Mouse (Mus musculus) gonadal fat pad, adult 2 months (tissue): ENCODE data around the gene Zfp839. TPM values are rescaled to one million over a fixed set of nuclear protein-coding genes. Genes with fewer than 3 reads are reported as not detected.

Experiments
- DNase-seq: peaks from one replicate; pipeline ENCODE4 v3.0.0-alpha.2; 2012; ENCODE audit warnings: low read depth
- polyA plus RNA-seq: library from polyadenylated mRNA; depleted of rRNA; stranded (reverse); fragments of >200 nt; gene quantifications from 2 replicates; pipeline ENCODE4 v1.2.3, GENCODE M21; 2012; rRNA removed

Gene Zfp839
- polyA plus RNA-seq, 1 experiment = 7.0 TPM

DNA sequence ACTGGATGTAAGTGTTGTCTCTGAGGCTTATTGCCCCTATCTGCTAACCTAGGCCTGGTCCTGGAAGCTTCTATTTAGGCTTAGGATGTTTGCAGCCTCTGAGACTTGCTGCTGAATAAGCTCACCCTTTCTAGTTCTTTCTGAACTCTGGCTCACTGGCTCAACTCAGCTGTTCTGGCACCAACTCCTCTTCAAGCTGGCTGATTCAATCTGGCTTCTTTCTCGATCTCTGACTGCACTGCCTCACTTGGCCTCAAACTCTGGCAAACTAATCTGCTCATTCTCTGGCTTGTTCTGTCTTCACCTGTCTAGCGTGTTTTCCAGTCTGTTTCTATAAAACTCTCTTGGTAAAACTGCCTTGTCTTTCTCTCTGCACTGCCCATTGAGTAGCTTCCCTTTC, 25.3 kb downstream of the Zfp839 start:
- no peak for DNase-seq

DNA sequence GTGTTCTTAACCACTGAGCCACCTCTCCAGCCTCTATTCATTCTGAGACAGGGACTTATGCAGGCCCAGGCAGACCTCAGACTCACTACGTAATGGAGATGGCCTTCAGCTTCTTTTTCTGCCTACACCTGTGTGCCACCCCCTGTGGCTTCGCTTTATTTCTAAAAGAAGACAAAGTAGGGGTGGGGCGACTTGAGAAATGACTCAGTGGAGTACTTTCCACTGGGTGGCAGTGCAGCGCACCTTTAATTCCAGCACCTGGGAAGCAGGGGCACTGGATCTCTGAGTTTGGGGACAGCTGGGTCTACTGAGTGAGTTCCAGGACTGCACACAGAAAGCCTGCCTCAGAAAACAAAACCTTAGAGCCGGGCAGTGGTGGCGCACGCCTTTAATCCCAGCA, 32.2 kb downstream of the Zfp839 start:
- no peak for DNase-seq

DNA sequence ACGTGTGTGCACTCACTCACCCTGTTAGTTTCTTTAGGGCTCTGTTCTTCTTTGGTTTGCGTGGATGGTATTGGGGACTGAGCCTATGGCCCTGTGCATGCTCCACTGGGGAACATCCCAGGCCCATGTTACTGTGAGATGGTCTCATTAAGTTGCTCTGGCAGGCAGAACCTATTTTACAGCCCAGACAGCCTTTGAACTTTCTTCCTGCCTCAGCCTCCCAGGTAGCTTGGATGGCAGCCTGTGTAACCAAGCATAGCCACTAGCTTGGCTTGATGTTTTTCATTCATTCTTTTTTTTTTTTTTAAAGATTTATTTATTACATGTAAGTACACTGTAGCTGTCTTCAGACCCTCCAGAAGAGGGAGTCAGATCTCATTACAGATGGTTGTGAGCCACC, 35.2 kb downstream of the Zfp839 start:
- no peak for DNase-seq

DNA sequence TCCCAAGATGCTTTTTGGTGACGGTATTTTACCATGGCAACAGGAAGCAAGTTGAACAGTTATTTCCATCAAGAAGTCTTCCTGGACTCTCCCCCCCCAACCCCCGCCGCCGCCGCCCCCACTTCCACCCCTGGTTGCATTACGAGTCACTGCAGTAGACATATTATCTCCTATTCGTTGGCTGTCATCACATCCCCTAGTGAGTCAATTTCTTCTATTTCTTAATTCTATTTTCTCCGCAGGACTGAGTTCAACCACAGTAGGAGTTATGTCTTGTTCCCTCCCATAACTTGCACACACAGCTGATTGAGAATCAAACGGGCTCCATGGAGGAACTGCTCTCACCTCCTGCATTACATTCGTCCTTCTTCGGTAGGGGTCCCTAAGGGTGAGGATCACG, 38.1 kb downstream of the Zfp839 start:
- no peak for DNase-seq

DNA sequence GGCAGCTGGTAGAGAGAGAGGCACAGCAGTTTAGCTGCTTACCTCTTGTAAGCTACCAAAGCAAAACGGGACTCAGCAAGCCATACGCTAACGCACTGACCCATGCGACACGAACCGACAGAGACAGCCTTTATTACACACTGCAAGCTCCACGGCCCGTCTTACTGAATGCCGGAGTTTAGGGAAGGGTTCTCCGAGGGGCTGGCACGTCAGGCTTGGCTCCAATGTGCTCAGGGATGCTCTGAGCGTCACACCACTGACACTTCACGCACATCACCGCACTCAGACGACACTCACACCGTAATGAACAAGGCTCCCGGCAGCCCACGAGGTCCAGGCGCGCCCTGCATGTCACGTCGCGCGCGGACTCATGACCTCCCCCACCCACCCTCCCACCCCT, 38.6 kb downstream of the Zfp839 start:
- DNase-seq = no peak

DNA sequence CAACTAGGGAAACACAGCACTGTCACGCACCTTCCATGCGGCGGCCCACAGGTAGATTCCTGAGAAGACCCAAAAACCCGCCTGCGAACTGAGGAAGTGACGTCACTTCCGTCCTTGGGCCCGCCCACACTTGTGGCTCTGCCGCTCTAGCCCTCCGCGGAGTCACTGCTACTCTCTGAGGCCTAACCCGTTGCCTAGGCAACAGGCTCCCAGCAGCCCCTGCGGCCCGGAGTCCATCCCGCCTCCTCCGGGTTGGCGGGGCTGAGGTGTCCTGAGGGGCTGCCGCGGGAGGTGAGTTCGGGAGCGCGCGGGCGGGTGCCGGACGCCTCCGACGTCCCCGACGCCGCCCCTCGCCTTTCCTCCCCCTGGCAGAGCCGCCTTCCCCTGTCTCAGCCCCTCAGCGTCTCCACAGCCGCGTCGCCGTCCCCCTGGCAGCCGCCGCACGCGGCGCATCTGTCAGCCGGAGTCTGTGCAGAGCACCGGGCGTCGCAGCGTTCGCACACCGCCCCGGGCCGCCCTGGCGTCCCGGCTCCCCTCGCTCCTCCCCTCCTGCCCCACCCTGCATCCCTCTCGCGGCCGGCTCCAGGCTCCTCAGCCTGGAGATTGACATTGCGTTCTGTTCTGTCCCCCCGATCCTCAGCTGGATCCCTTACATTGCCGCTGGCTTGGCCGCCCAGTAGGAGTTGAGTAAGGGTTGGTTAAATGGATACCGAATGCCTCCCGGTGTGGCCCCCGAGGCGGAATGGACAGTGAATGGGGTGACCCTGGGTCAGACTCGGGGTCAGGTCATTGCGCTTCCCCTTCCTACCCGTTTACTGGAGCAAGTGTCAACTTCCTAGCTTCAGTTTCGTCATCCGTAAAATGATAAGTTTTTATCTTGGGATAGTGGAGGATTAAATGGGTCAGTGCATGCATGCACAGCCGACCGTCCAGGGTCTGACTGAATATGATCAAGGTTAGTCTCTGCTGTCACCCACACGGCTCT, 39.3 kb downstream of the Zfp839 start, which contains the start of the genes Cinp and Tecpr2:
Gene Cinp (minus strand): TSS at position 110 of the 985 bp plus-strand sequence.
Gene Tecpr2 (plus strand): TSS at position 229 of the 985 bp plus-strand sequence.
- peak; percentile 68 for DNase-seq

DNA sequence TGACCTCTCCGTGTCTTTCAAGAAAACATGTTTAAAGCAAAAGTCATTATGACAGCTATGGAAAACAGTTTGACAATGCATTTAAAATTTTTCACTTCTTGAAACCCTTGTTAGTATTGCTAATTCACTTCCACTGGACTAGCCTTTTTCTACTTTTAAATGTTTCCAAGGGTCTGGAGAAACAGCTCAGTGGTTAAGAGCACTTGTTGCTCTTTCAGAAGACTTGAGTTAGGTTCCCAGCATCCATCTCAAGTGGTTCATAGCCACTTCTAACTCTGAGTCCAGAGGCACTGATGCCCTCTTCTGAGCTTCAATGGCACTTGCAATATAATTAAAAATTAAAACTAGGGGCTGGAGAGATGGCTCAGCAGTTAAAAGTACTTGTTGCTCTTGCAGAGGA, 41.8 kb downstream of the Zfp839 start:
- no peak for DNase-seq

DNA sequence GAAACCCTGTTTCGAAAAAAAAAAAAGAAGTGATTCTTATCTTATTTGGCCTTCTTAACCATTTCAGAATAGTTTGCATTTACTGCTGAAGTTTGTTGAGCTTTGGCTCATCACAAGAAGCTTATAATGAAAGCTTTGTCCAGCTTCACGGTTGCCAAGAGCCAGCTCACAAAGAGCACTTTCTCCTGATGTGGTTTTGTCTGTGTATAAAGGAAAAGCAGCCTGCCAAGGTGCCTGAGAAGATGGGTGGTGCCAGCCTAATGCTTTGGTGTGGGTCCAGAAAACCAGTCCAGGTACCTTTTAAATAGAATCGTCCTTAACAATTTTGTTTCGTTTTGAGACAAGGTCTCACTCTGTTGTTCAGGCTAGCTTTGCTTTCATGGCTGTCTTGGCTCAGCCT, 52.1 kb downstream of the Zfp839 start:
- DNase-seq = no peak

DNA sequence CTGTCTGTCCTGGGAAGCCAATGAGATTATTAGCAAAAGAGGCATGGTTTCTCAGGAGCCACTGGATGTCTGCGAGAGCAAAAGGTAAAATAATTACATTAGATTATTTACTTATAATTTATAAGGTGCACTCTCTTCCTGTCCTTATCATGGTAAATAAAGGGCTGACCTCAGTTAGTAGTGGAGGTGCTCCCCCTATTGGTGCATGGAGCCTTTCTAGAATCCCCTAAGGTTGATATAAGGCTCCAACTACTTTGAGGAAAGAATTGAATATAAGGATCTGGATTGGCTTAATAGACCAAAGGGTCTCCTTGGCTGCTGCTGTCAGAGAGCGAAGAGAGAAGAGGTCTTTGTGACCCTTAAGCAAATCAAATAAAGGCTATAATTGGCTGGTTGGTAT, 53.5 kb downstream of the Zfp839 start:
- no peak for DNase-seq

DNA sequence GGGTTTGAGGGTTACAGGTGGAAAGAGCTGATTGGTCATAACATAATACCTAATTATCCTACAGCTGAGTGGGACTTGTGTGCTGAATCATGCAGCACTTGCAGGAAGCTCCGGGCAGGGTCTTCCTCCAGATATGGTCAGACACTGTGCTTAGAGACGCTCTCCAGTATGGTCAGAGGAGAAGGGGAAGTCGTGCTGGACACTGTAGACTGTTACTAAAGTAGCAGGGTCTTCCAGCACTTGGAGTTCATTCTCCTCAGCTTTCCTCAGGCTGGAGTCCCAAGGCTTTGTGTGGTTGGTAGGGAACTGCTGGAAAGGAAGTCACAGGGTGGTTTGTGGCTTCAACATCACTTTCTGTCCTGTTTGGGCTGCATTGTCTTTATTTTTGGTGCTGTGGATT, 57.8 kb downstream of the Zfp839 start:
- DNase-seq = no peak

DNA sequence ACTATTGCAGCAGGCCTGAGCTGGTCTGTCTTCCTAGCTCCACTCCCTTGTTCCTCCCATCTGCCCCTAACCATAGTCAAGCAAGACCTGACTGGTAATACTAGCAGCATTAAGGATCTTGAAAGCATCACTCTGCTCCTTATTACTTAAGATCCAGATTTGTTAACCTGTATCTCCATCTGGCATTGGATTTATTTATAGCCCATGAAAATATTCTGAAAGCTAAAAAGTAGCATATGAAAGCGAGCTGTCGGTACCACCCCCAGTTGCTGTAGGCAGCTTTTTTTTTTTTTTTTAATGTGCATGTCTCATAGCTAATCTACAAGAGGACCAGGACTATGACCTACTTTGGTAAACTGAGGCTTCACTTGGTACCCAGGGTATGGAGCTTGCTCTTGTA, 59.9 kb downstream of the Zfp839 start:
- no peak for DNase-seq

DNA sequence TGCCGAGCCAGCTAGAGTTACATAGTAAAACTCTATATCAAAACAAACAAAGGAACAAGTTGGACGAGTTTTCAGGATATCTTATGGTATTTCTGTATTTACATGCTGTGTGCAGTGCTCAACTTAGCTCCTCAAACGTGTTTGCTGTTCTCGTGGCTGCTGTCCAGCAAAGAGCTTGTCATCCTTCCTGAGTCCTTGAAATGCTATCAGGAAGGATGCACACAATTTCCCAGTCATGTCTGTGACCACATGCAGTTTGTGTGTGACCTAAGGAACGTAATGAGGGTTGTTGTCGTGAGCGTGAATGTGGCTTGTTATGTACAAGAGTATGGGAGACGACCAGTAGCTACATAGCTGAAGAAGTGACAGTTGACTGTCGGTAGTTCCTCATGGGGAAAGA, 65.7 kb downstream of the Zfp839 start:
- DNase-seq = no peak

Other genes starting within 250 kb of the Zfp839 start
- gene Dync1h1, start 248.8 kb upstream of the Zfp839 start, polyA plus RNA-seq = 251 and 271 TPM in 2 replicates
- 3.4 and 5.2 TPM in 2 replicates for gene 1700001K19Rik, start 167.6 kb upstream of the Zfp839 start, polyA plus RNA-seq
- 101 and 113 TPM in 2 replicates for gene Hsp90aa1, start 147.5 kb upstream of the Zfp839 start, polyA plus RNA-seq
- 20.5 and 20.9 TPM in 2 replicates for gene Wdr20, start 112.3 kb upstream of the Zfp839 start, polyA plus RNA-seq
- gene Mok, start 9.3 kb upstream of the Zfp839 start, polyA plus RNA-seq = 1.9 and 3.1 TPM in 2 replicates
- gene Cinp, start 38.9 kb downstream of the Zfp839 start, polyA plus RNA-seq = 36.5 and 47.3 TPM in 2 replicates
- gene Tecpr2, start 39.0 kb downstream of the Zfp839 start, polyA plus RNA-seq = 7.0 and 7.9 TPM in 2 replicates
- gene Ankrd9, start 128.8 kb downstream of the Zfp839 start, polyA plus RNA-seq = 31.7 and 34.5 TPM in 2 replicates
- gene Rcor1, start 189.1 kb downstream of the Zfp839 start, polyA plus RNA-seq = 7.6 and 15.2 TPM in 2 replicates